Mouse (Mus musculus): ENCODE results near the gene Tnik.

Gene Tnik

DNA sequence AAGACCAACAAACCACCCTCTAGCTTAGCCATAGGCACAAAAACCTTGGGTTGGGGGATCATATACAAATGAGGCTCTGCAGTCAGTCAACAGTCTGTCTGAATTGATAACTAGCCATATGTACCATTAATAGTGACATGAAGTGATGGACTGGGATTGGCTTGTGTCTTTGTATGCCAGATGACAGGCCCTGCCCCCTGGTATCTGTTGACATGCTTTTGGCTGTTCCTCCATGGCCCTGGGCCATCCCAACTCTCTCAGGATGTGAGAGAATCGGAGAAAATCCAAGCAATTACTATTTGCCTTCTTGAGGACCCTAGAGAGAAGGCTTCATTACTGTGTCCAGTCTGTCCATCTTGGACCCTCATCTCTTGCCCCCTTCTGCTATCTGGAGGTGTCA, 82.4 kb downstream of the Tnik start:
- in situ Hi-C loops (cut with MboI; ENCODE audit: low sequenced_read_pairs), result no loop called here

- in situ Hi-C loops (cut with MboI; ENCODE audit: low sequenced_read_pairs), result no loop called here
Observed at GRCm38 (mm10) chr3:28345961-28346360, 82.9 kb downstream of the Tnik start.

DNA sequence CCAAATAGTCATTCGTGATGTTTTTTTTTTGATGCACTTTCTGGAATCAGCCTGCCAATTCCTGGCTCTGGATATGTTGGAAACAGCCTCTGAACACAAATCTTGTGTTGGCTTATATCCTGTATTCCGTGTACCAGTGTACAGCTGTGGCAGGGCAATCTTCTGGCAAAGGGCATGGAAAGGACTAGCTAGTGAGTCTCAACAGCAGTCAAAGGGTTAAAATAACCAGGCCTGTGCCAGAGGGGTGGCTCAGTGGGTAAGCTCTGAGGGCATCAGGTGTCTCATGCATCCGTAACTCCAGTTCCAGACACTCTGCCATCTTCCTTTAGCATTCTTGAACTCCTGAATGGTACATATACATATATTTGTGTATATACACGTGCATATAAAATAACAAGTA, 83.5 kb downstream of the Tnik start:
- in situ Hi-C loops (cut with MboI; ENCODE audit: low sequenced_read_pairs), result no loop called here

DNA sequence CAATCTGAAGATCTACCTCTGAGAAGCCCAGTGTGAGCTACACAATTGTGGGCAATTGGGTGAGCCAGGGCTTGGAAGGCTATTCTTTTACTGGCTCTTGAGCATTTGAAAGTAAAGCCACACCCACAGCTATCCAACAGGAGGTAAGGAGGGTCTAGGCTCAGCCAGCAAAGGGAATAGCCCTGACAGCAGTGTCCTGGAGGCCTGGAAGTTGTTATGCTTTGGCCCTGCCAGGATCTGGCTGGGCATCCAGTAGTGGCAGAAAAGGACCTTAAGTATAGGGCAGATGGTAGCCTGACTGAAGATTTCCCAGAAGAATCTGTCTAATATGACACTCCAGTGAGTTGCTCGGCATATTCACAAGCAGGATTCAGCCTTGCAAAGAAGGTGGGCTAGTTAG, 85.7 kb downstream of the Tnik start:
- in situ Hi-C loops (cut with MboI; ENCODE audit: low sequenced_read_pairs), result no loop called here

- in situ Hi-C loops (cut with MboI; ENCODE audit: low sequenced_read_pairs), result no loop called here
Observed at GRCm38 (mm10) chr3:28350147-28350801, 87.3 kb downstream of the Tnik start.

DNA sequence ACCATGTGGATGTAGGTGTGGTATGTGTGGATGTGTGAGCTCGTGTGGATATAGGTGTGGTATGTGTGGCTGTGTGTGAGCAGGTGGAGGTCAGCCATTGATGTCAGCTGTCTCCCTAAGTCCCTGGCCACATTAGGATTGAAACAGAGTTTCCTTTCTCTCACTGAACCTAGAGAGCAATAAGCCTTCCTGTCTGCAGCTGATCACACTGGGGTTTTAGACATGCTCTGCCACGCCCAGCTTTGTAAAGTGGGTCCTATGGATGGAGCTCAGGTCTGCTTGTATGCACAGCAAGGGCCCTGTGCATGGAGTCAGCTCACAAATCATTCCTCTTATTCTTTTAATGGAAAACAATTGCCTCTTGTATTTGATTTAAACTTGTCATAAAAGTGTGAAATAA, 95.4 kb downstream of the Tnik start:
- in situ Hi-C loops (cut with MboI; ENCODE audit: low sequenced_read_pairs), result no loop called here

GRCm38 (mm10) chr3:28359138-28359537, 96.1 kb downstream of the Tnik start:
- in situ Hi-C loops (cut with MboI; ENCODE audit: low sequenced_read_pairs), result no loop called here

DNA sequence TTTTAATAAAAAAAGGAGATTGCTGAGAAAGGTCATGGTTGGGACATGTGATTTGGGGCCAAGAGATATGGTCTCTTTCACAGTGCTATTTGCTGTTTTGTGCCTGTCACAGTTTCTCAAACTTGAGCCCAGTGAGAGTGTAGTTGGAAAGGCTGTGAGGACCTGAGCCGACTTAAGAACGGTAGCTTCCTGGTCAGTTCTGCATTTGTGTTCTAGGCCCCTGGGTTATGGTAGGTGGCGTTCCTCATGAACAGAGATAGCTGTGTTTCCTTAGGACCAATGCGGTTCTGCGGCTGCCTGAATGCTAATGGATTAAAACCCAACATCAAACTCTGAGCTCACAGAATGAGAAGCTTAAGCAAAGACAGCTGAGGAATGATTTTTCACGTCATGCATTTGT, 98.0 kb downstream of the Tnik start:
- in situ Hi-C loops (cut with MboI; ENCODE audit: low sequenced_read_pairs), result no loop called here

DNA sequence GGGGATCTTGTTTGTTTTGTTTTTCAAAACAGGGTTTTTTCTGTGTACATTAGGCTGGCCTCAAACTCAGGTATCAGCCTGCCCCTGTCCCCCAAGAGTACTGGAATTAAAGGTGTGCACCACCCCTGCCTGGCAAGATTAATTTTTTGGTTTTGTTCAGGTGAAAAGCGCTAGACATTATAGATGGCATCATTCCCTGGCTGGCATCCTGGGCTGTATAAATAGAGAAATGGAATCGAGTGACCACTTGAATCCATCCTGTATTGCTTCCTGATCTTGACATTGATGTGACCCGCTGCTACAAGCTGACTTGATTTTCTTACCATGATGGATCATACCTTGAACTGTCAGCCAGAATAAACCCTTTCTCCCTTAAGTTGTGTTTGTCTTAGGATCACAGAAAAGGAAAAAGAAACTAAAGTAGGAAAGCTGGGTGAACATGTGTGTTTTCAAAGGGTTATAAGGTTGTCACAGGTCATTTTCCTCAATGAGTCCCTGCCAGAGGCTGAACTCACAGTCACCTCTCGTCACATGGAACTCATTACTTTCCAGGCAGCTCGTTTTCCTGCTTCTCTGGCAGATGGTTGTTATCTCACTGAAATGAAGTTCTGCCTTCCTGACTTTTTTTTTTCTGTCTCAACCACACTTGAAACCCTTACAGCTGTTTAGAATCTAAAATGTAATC, 100.6 kb downstream of the Tnik start:
- in situ Hi-C loops (cut with MboI; ENCODE audit: low sequenced_read_pairs), result no loop called here

DNA sequence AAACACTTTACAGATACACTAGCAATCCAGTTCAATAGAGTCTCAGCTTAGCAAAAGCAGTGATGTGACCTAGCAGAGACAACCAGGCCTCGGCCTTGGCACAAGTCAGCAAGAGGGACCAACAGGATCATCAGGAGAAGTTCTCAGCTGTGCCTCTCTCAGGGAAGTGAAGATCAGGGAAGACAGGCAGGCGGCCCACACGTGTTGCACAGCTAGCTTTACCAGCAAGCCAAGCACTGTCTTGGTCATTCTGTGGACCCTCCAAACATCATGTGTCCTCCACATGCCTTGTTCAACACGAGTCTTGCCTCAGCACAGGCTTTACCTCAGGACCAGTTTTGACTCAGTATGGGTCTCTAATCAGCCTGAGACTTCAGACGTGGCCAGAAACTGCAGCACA, 105.7 kb downstream of the Tnik start:
- in situ Hi-C loops (cut with MboI; ENCODE audit: low sequenced_read_pairs), result no loop called here

DNA sequence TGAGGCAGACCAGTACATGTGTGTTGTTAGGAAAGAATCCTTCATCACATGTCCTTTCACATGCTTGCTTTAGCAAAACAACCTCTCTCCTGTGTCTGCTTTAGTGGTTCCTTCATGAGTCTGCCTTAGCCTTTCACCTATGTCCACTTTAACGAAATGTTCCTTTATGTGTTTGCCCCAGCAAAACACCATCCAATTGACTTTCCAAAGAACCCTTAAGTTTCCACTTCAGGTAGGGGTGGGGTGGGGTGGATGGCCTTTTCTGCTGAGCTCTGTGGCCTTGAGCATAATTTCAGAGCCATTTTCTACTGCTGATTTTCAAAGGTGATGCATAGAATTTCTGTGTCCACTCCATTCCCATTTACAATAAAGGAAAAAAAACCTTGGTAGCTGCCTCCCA, 106.3 kb downstream of the Tnik start:
- in situ Hi-C loops (cut with MboI; ENCODE audit: low sequenced_read_pairs), result no loop called here

GRCm38 (mm10) chr3:28369698-28370097, 106.7 kb downstream of the Tnik start:
- in situ Hi-C loops (cut with MboI; ENCODE audit: low sequenced_read_pairs), result no loop called here

GRCm38 (mm10) chr3:28371583-28371982, 108.6 kb downstream of the Tnik start:
- in situ Hi-C loops (cut with MboI; ENCODE audit: low sequenced_read_pairs), result no loop called here

GRCm38 (mm10) chr3:28372459-28372858, 109.4 kb downstream of the Tnik start:
- in situ Hi-C loops (cut with MboI; ENCODE audit: low sequenced_read_pairs), result no loop called here

- in situ Hi-C loops (cut with MboI; ENCODE audit: low sequenced_read_pairs), result no loop called here
Observed at GRCm38 (mm10) chr3:28374738-28375510, 111.9 kb downstream of the Tnik start.

DNA sequence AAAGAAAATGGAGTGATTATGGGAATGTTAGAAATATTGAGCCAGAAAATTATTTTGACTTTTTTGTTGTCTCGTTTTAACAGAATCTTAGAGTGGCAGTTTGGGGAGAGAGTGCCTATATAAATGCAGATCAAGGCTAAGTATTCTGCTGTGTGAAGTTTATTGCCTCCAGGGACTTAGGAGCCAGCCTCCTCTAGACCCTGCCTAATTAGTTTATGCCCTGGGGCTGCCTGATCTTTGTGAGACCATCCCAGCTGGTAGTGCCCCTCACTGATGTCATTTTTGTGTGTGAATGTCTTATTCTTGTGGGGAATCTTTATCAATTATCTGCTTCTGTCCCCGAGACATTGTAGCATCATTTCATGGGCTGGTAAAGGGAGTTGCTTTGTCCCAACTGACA, 117.2 kb downstream of the Tnik start:
- in situ Hi-C loops (cut with MboI; ENCODE audit: low sequenced_read_pairs), result no loop called here

DNA sequence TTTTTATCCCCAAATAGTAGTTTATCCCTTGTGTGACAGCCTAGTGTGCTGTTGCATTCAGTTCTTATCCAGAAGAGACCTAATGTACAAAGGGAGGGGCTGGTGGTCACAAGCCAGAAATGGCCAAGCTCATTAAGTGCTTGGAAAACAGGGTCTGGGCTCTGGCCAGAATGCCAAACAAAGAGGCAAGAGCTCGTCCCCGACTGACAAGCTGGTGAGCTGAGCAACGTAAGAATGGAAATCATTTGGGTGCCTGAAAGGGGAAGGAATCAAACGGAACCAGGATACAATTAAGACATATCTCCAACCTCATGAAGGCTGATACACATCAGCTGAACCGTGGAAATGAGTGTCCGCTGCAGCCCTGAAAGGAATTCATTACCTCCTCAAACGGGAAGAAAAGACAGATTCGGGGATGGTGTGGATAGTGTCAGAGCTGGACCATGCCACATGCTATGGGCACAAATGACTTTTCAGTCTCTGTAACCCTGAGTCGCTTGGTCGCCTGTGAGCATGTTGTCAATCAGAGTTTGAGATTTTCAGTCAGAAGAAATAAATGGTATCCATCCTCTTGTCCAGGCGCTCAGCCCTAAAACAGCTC, 120.6 kb downstream of the Tnik start:
- in situ Hi-C loops (cut with MboI; ENCODE audit: low sequenced_read_pairs), result no loop called here

GRCm38 (mm10) chr3:28385199-28385975, 122.4 kb downstream of the Tnik start:
- in situ Hi-C loops (cut with MboI; ENCODE audit: low sequenced_read_pairs), result no loop called here

DNA sequence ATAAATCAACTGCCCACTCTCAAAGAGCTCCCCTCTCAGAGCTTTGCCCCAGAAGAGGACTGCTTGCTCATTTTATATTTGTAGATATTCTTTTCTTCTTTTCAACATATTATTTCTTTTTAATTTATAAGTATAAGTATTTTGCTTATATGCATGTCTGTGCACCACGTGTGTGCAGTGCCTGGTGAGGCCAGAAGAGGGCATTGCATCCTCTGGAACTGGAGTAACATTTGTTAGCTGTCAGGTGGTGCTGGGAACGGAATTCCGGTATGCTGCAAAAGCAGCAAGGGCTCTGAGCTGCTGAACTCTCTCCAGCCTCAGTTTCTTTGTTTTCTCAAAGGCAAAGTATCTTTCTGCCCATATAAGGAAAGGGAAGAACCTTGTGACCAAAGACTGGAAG, 125.5 kb downstream of the Tnik start:
- in situ Hi-C loops (cut with MboI; ENCODE audit: low sequenced_read_pairs), result no loop called here

- in situ Hi-C loops (cut with MboI; ENCODE audit: low sequenced_read_pairs), result no loop called here
Observed at GRCm38 (mm10) chr3:28390183-28390582, 127.2 kb downstream of the Tnik start.

DNA sequence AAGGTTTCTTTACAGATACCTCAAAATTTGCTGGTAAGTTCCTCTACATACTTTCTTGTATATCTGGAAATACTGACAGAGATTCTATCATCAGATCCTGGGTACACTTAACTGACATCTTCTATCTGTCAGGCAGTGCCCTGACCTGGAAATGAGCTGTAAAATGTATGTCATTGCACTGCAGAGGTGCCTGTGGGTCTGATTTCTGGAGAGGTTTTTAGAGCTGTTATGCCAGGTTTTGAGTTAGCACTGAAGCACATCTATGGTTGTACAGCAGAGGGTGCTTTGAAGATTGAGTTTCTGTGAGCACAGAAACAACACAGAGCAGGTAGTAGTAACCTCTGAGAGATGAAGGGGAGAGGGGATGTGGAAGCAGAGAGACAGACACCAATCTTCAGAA, 129.5 kb downstream of the Tnik start:
- in situ Hi-C loops (cut with MboI; ENCODE audit: low sequenced_read_pairs), result no loop called here
